Mouse (Mus musculus) spleen, adult 2 months (tissue): ENCODE results near the gene Rab36. TPM values are rescaled to one million over a fixed set of nuclear protein-coding genes. Genes with fewer than 3 reads are reported as not detected.

Experiments
- DNase-seq, 2 experiments: peaks; one replicate each; pipeline versions ENCODE4 v3.0.0 to v3.0.0-alpha.2; 2012 to 2021; ENCODE audit warnings: low spot score in 2 of 2, low read depth in 1 of 2
- H3K27ac ChIP-seq: fragments of 200-500 bp; 2 replicates; pipeline ENCODE4 v1.5.1; 2012; ENCODE audit warnings: low read length, inconsistent platforms; ENCODE audit not compliant: insufficient read depth
- H3K27me3 ChIP-seq: fragments of 200-500 bp; 2 replicates; pipeline ENCODE4 v1.6.1; 2012; ENCODE audit warnings: mild to moderate bottlenecking, moderate library complexity, low read length, inconsistent platforms; ENCODE audit not compliant: control insufficient read depth, insufficient read depth
- H3K36me3 ChIP-seq: fragments of 200-500 bp; 2 replicates; pipeline ENCODE4 v1.6.1; 2012; ENCODE audit warnings: mild to moderate bottlenecking, low read length, inconsistent platforms; ENCODE audit not compliant: control insufficient read depth, insufficient read depth
- H3K4me1 ChIP-seq: fragments of 200-500 bp; 2 replicates; pipeline ENCODE4 v1.6.1; 2011; ENCODE audit warnings: inconsistent platforms; ENCODE audit not compliant: control insufficient read depth, insufficient read depth, insufficient read length
- H3K4me3 ChIP-seq: fragments of 200-500 bp; 2 replicates; pipeline ENCODE4 v1.5.1; 2011; ENCODE audit warnings: mild to moderate bottlenecking, inconsistent platforms; ENCODE audit not compliant: insufficient read depth, insufficient read length; ENCODE audit errors: extremely low read depth
- CTCF ChIP-seq: fragments of 200-500 bp; IDR thresholded peaks from 2 replicates; pipeline ENCODE4 v1.5.1; 2011; ENCODE audit warnings: mild to moderate bottlenecking, inconsistent platforms; ENCODE audit not compliant: insufficient read depth, insufficient read length, insufficient replicate concordance; ENCODE audit errors: extremely low read depth
- POLR2A ChIP-seq: fragments of 200-500 bp; IDR thresholded peaks from 2 replicates; pipeline ENCODE4 v1.6.1; 2011; ENCODE audit warnings: low read depth, low read length, inconsistent platforms
- WGBS: fragments of 180-500 bp; shearing (Covaris S2); methylation state at CpG from one replicate; pipeline ENCODE4 v1.1.7; 2018; 5-methylcytosine and 5-hydroxymethylcytosine counted together
- polyA plus RNA-seq: library from polyadenylated mRNA; depleted of rRNA; stranded (reverse); fragments of >200 nt; gene quantifications from 2 replicates; pipeline ENCODE4 v1.2.3, GENCODE M21; 2012

The Rab36 gene
- polyA plus RNA-seq, 1 experiment = 3.7 TPM

GRCm38 (mm10) chr10:75088471-75088870 is 51.6 kb downstream of the Rab36 start:
- DNase-seq = no peak
- Histone ChIP-seq H3K36me3 (no peaks in the 10 kb centered on the region), H3K27me3 (no peaks in the 10 kb centered on the region), H3K27ac (no peak overlapping the region), H3K4me1 (no peaks in the 10 kb centered on the region; the same call in 1 of the 2 replicates), H3K4me3 (no peak overlapping the region)
- no peak for TF ChIP-seq CTCF
- TF ChIP-seq POLR2A = no peak
- WGBS = 87% methylated on average over 4 of the region's 4 CpGs

GRCm38 (mm10) chr10:75091478-75092152 is 54.8 kb downstream of the Rab36 start:
- 65% methylated on average over 10 of the region's 10 CpGs for WGBS
- no peak overlapping the region for H3K27ac ChIP-seq
- H3K4me1 ChIP-seq = peaks cover 2% of the 10 kb centered on the region; the same call in 1 of the 2 replicates
- H3K4me3 ChIP-seq = no peak overlapping the region
- DNase-seq = no peak
- TF ChIP-seq POLR2A = no peak
- no peak for TF ChIP-seq CTCF
- H3K36me3 ChIP-seq = no peaks in the 10 kb centered on the region
- H3K27me3 ChIP-seq = no peaks in the 10 kb centered on the region

- H3K27me3 ChIP-seq = no peaks in the 10 kb centered on the region
- TF ChIP-seq POLR2A (no peak), CTCF (no peak)
- no peak overlapping the region for H3K4me3 ChIP-seq
- whole genome bisulfite sequencing = 72% methylated on average over 22 of the region's 22 CpGs
- peaks cover 2% of the 10 kb centered on the region; the same call in 1 of the 2 replicates for H3K4me1 ChIP-seq
- DNase-seq = no peak
- no peak overlapping the region for H3K27ac ChIP-seq
- H3K36me3 ChIP-seq = no peaks in the 10 kb centered on the region
These were observed 56.6 kb downstream of the Rab36 start for GRCm38 (mm10) chr10:75093252-75093987.

- WGBS = 89% methylated on average over 1 of the region's 1 CpGs
- no peaks in the 10 kb centered on the region for H3K27me3 ChIP-seq
- no peaks in the 10 kb centered on the region for H3K36me3 ChIP-seq
- H3K4me3 ChIP-seq = no peak overlapping the region
- H3K4me1 ChIP-seq = peaks cover 2% of the 10 kb centered on the region; the same call in 1 of the 2 replicates
- no peak overlapping the region for H3K27ac ChIP-seq
- DNase-seq = no peak
- no peak for TF ChIP-seq CTCF
- TF ChIP-seq POLR2A = no peak
These were observed 57.5 kb downstream of the Rab36 start for GRCm38 (mm10) chr10:75094338-75094737.

GRCm38 (mm10) chr10:75095216-75095615 is 58.4 kb downstream of the Rab36 start:
- no peaks in the 10 kb centered on the region for H3K36me3 ChIP-seq
- H3K4me1 ChIP-seq = peaks cover 2% of the 10 kb centered on the region; the same call in 1 of the 2 replicates
- no peak for TF ChIP-seq POLR2A
- no peak for TF ChIP-seq CTCF
- 94% methylated on average over 7 of the region's 7 CpGs for WGBS
- H3K4me3 ChIP-seq = no peak overlapping the region
- H3K27me3 ChIP-seq = no peaks in the 10 kb centered on the region
- H3K27ac ChIP-seq = no peak overlapping the region
- DNase-seq = no peak

- 70% methylated on average over 10 of the region's 10 CpGs for WGBS
These were observed 61.8 kb downstream of the Rab36 start for GRCm38 (mm10) chr10:75098446-75099183.

More at GRCm38 (mm10) chr10:75098446-75099183, 61.8 kb downstream of the Rab36 start:
- Histone ChIP-seq H3K27me3 (no peaks in the 10 kb centered on the region), H3K4me1 (peaks cover 4% of the 10 kb centered on the region; the same call in 1 of the 2 replicates), H3K36me3 (no peaks in the 10 kb centered on the region), H3K27ac (no peak overlapping the region), H3K4me3 (no peak overlapping the region)
- TF ChIP-seq POLR2A (no peak), CTCF (no peak)
- no peak for DNase-seq
